Mouse (Mus musculus): ENCODE results near the gene Noxred1.
"Not testable (repeated sequence)": the region's sequence is repeated elsewhere in the genome, so short reads cannot be mapped to it uniquely, and the experiment has no call there.

The Noxred1 gene

GRCm38 (mm10) chr12:87238632-87239031 is at the start of gene Noxred1:
Gene Noxred1, minus strand, starts transcription at chr12:87238732.
- no peak for DNase-seq

- no peak for DNase-seq
These were observed 46.2 kb upstream of the Noxred1 start for GRCm38 (mm10) chr12:87284726-87285125.

GRCm38 (mm10) chr12:87284268-87284667 is 45.7 kb upstream of the Noxred1 start:
- no peak for DNase-seq

- no peak for DNase-seq
These were observed 45.2 kb upstream of the Noxred1 start for GRCm38 (mm10) chr12:87283706-87284105.

- DNase-seq = no peak
These were observed 44.2 kb upstream of the Noxred1 start for GRCm38 (mm10) chr12:87282743-87283142.

- DNase-seq = no peak
These were observed 43.2 kb upstream of the Noxred1 start for GRCm38 (mm10) chr12:87281766-87282165.

- DNase-seq = no peak
These were observed 41.3 kb upstream of the Noxred1 start for GRCm38 (mm10) chr12:87279879-87280278.

GRCm38 (mm10) chr12:87279350-87279749 is 40.8 kb upstream of the Noxred1 start:
- no peak for DNase-seq

- no peak for DNase-seq
These were observed 39.7 kb upstream of the Noxred1 start for GRCm38 (mm10) chr12:87278118-87278730.

- DNase-seq = not testable (repeated sequence)
These were observed 38.7 kb upstream of the Noxred1 start for GRCm38 (mm10) chr12:87277251-87277650.

- DNase-seq = no peak
These were observed 36.6 kb upstream of the Noxred1 start for GRCm38 (mm10) chr12:87274853-87275831.

GRCm38 (mm10) chr12:87267682-87268081 is 29.1 kb upstream of the Noxred1 start:
- no peak for DNase-seq

- no peak for DNase-seq
These were observed 28.5 kb upstream of the Noxred1 start for GRCm38 (mm10) chr12:87266827-87267603.

GRCm38 (mm10) chr12:87266108-87266826 is 27.7 kb upstream of the Noxred1 start, which contains the start of the genes Vipas39 and Ahsa1:
Gene Vipas39, minus strand, starts transcription at chr12:87266256.
Gene Ahsa1, plus strand, starts transcription at chr12:87266479.
- DNase-seq = peak; percentile 96

- DNase-seq = no peak
These were observed 26.9 kb upstream of the Noxred1 start for GRCm38 (mm10) chr12:87265444-87265843.

- no peak for DNase-seq
These were observed 22.0 kb upstream of the Noxred1 start for GRCm38 (mm10) chr12:87260562-87260961.

GRCm38 (mm10) chr12:87256629-87257028 is 18.1 kb upstream of the Noxred1 start:
- no peak for DNase-seq

- no peak for DNase-seq
These were observed 15.3 kb upstream of the Noxred1 start for GRCm38 (mm10) chr12:87253878-87254277.

GRCm38 (mm10) chr12:87250161-87250560 is 11.6 kb upstream of the Noxred1 start:
- no peak for DNase-seq

- no peak for DNase-seq
These were observed 1.5 kb downstream of the Noxred1 start for GRCm38 (mm10) chr12:87236882-87237483.

- DNase-seq = no peak
These were observed 8.1 kb downstream of the Noxred1 start for GRCm38 (mm10) chr12:87230379-87230895.

GRCm38 (mm10) chr12:87229633-87230032 is 8.9 kb downstream of the Noxred1 start:
- no peak for DNase-seq

All from layer of hippocampus, adult 9-11 months (tissue).